Mouse (Mus musculus): ENCODE measurements around the gene Tshz3.

Gene Tshz3

DNA sequence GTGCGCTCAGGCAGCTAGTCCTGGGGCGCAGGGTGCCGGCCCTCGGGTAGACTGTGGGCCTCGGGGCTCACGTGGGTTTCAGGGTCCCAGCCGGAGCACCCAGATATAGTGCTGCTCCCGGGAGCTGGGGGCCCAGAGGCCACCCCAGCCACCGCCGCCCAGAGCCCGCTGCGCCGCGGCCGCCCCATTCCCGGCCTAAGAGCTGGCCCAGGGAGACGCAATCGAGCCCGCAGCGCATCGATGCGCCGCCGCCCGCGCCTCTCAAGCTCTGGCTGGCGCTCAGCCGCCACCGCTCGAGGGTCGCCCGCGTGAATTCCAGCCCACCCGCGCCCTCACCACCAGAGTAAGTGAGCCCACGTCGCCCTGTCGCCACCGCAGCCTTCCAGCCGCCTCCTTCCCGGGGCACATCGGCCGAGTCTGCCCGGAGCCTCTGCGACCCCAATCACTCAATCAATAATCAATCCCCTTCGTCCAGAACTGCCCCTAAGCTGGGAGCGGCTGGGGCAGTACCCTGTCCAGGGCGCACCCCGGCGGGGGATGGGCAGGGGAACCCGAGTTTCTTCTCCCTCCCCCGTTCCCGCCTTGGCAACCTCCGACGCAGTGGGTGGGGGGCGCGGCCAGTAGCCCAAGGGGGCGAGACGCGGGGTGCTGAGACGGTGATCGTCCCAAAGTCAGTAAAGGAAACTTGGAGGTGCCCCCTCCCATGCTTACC lies 1.4 kb upstream of the Tshz3 start:
- in situ Hi-C loops (cut with MboI; ENCODE audit: low sequenced_read_pairs) = no loop called here

- in situ Hi-C loops (cut with MboI; ENCODE audit: low sequenced_read_pairs) = no loop called here
Measured at GRCm38 (mm10) chr7:36697118-36697855, 631 bp upstream of the Tshz3 start.

DNA sequence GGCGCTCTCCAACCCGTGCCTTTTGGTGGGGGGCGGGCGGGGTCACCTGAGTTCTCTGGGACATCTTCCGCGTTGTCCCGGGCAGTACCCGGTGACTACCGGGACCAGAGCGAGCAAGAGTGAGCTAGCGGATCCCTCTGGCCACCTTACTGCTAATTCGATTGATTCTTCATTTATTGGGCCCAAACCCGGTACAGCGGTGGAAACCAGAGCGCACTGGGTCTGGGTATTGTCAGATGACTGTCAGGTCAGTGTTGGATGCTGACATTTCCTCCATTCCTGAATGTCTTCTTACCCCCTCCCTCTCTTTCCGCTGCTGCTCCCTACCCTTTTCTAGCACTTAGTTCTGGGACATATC lies 650 bp downstream of the Tshz3 start:
- in situ Hi-C loops (cut with MboI; ENCODE audit: low sequenced_read_pairs) = no loop called here

- in situ Hi-C loops (cut with MboI; ENCODE audit: low sequenced_read_pairs) = no loop called here
Measured at GRCm38 (mm10) chr7:36699001-36699987, 1.4 kb downstream of the Tshz3 start.

DNA sequence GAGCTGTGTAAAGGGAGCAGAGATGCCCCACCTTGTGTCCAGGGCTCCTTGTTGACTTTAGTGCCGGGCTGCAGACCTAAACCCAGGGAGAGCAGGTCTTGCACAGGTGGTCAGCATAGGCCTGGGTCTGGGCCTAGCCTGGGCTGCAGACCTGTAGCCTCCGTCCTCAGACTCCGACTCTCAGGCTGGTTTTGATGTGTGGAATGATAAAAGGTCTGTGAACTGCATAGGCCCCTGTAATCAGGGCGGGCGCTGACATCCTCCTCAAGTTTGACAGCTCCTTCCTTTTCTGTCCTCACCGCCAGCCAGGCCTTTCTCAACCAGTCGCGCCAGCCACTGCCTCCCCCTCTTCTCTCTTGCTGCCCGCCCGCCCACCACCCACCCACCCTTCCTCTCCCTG lies 8.7 kb downstream of the Tshz3 start:
- in situ Hi-C loops (cut with MboI; ENCODE audit: low sequenced_read_pairs) = no loop called here

GRCm38 (mm10) chr7:36707266-36707665 lies 9.3 kb downstream of the Tshz3 start:
- in situ Hi-C loops (cut with MboI; ENCODE audit: low sequenced_read_pairs) = no loop called here

GRCm38 (mm10) chr7:36707681-36708350 lies 9.9 kb downstream of the Tshz3 start:
- in situ Hi-C loops (cut with MboI; ENCODE audit: low sequenced_read_pairs) = no loop called here

- in situ Hi-C loops (cut with MboI; ENCODE audit: low sequenced_read_pairs) = no loop called here
Measured at GRCm38 (mm10) chr7:36708823-36709222, 10.9 kb downstream of the Tshz3 start.

DNA sequence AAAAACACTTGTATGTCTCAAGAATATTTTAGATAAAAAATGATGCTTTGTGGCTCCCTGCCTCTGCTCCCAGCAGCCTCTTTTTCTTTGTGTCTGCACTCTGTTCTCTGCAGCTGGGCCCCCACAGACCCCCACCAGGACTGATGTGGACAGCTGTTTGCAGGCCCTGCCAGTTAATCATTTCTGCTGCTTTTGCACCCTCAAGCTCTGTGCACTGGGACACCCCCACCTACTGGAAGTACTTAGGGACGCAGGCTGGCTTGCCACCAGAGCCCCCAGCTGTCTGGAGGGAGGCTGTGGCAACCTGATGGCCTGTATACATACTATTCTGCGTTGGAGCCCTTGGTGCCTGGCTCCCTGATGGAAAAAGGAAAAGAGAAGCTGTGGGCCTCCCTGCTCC lies 11.3 kb downstream of the Tshz3 start:
- in situ Hi-C loops (cut with MboI; ENCODE audit: low sequenced_read_pairs) = no loop called here

GRCm38 (mm10) chr7:36709974-36710373 lies 12.1 kb downstream of the Tshz3 start:
- in situ Hi-C loops (cut with MboI; ENCODE audit: low sequenced_read_pairs) = no loop called here

- in situ Hi-C loops (cut with MboI; ENCODE audit: low sequenced_read_pairs) = no loop called here
Measured at GRCm38 (mm10) chr7:36710387-36710786, 12.5 kb downstream of the Tshz3 start.

- in situ Hi-C loops (cut with MboI; ENCODE audit: low sequenced_read_pairs) = no loop called here
Measured at GRCm38 (mm10) chr7:36711766-36712165, 13.8 kb downstream of the Tshz3 start.

DNA sequence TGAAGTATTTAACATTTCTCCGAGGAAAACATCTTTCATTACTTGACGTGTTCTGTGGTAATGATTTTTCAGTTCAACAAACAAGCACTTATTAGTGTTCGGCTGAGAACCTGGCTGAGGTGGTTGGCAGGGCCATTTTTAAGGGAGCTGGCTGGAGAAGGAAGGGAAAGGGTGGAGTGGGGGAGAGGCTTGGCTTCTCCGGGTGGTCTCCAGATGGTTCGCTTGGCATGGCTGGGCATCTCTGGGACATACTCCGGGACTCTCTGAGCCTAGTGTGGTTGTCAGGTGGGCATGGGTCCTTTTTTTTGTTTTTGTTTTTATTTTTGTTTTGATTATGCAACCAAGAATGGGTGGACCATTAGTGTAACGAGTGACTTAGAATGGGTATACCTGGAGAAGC lies 16.4 kb downstream of the Tshz3 start:
- in situ Hi-C loops (cut with MboI; ENCODE audit: low sequenced_read_pairs) = no loop called here

DNA sequence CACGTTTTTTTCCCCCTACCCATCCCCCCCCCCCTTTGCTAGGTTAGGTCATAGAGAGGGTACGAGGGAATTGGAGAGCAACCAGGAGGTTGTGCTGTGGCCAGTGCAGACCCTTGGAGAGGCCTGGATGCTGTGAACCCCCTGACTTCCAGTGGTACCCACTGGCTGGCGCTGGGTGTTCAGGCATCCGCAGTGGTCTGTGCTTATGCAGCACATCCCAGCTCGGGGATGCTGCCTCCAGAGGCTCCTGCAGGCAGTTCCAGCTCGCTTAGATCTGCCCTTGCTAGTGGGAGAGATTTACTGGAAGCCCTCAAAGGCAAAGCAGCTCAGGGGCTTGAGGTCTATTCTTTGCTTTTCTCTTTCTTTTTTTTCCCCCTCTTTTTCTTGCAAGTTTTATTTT lies 19.3 kb downstream of the Tshz3 start:
- in situ Hi-C loops (cut with MboI; ENCODE audit: low sequenced_read_pairs) = no loop called here

DNA sequence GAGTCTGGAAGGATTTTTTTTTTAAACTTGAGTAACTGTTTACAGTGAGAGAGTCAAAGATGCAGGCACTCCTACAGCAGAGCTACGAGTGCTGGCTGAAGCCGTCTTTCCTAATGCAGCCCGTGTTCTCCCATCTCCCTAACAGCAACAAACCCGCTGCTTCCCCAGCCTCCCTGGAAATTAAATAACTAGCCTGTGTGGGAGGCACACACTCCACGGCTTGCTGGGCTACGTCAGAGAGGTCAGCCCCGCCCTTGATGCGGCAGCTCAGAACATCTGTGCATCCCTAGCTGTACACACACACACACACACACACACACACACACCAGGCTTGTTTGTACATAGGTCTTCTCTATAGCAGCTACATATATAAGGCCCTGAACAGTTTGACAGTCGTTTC lies 22.9 kb downstream of the Tshz3 start:
- in situ Hi-C loops (cut with MboI; ENCODE audit: low sequenced_read_pairs) = no loop called here

GRCm38 (mm10) chr7:36736303-36737050 lies 38.6 kb downstream of the Tshz3 start:
- in situ Hi-C loops (cut with MboI; ENCODE audit: low sequenced_read_pairs) = no loop called here

- in situ Hi-C loops (cut with MboI; ENCODE audit: low sequenced_read_pairs) = no loop called here
Measured at GRCm38 (mm10) chr7:36751480-36751879, 53.6 kb downstream of the Tshz3 start.

DNA sequence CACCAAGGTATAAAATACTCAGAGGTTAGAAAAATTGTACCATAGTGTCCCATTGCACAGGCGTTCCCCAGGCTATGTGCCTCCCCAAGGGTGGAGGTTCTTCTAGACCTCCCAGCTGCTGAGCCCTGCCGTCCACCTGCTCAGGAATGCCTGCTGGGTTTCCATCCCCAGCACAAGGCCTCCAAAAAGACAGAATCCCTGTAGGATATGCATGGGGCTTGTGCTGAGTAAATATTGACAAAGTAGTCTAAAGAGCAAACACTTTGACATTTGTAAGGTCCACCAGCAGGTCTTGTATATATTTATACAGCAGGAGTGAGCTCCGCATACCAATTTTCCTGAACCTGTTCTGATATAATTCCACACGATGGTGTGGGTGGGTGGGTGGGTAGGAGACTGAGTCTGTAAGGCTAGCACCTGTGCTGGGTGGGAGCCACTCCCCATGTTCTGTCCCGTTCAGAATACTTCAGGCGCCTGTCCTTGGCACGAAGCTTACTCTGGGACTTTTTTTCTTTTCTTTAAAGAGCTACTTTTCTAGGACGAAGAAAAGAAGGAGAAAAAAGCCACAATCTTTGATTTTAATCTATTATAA lies 69.7 kb downstream of the Tshz3 start:
- in situ Hi-C loops (cut with MboI; ENCODE audit: low sequenced_read_pairs) = no loop called here

DNA sequence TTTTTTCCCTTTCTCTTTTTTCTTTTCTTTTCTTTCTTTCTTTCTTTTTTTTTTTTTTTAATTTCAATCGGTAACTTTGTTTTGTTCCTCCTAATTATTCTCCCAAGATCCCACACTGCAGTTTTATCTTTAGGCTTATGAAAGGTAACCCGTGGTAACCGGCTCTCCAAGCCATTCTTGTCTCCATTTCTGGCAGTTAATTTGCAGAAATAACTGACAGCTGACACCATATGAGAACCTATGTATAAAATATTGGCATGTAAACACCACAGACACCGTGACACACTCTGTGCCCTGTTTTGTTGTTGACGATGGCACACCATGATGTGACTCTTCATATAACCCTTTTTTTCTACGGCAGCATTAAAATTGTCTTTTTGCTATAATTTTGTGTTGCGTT lies 75.2 kb downstream of the Tshz3 start:
- in situ Hi-C loops (cut with MboI; ENCODE audit: low sequenced_read_pairs) = no loop called here

- in situ Hi-C loops (cut with MboI; ENCODE audit: low sequenced_read_pairs) = no loop called here
Measured at GRCm38 (mm10) chr7:36776956-36777355, 79.0 kb downstream of the Tshz3 start.

All from CH12F3 (cell line).